Mouse (Mus musculus) C2C12 (cell line): ENCODE measurements around the gene Trappc6a. TPM values are rescaled to one million over a fixed set of nuclear protein-coding genes. Genes with fewer than 3 reads are reported as not detected.

ENCODE experiments used
- H3K27me3 ChIP-seq: one replicate; pipeline ENCODE4 v1.6.1; 2011; ENCODE audit not compliant: control insufficient read depth, insufficient read depth, insufficient read length
- H3K36me3 ChIP-seq: one replicate; pipeline ENCODE4 v1.6.1; 2011; ENCODE audit not compliant: control insufficient read depth, insufficient read depth
- H3K4me3 ChIP-seq: one replicate; pipeline ENCODE4 v1.5.1; 2011; ENCODE audit warnings: mild to moderate bottlenecking, control low read depth; ENCODE audit not compliant: poor library complexity, insufficient read depth, severe bottlenecking
- H3K79me2 ChIP-seq: one replicate; pipeline ENCODE4 v1.6.1; 2011; ENCODE audit not compliant: control insufficient read depth, insufficient read depth
- H3K79me3 ChIP-seq: one replicate; pipeline ENCODE4 v1.6.1; 2011; ENCODE audit warnings: low read depth, control low read depth
- H3ac ChIP-seq: one replicate; pipeline ENCODE3; 2011; ENCODE audit warnings: low read depth; ENCODE audit not compliant: control insufficient read depth, insufficient read length
- CEBPB ChIP-seq: IDR thresholded peaks from one replicate; pipeline ENCODE4 v1.6.1; 2011; ENCODE audit warnings: low read depth, mild to moderate bottlenecking, control low read depth, moderate library complexity
- CTCF ChIP-seq: IDR thresholded peaks from one replicate; pipeline ENCODE4 v1.5.1; 2011; ENCODE audit not compliant: control insufficient read depth, insufficient read depth, insufficient read length
- FOSL1 ChIP-seq: IDR thresholded peaks from one replicate; pipeline ENCODE4 v1.8.0; 2011; ENCODE audit warnings: mild to moderate bottlenecking, low read length; ENCODE audit not compliant: poor library complexity, insufficient read depth, severe bottlenecking
- MAX ChIP-seq: IDR thresholded peaks from one replicate; pipeline ENCODE4 v1.6.1; 2011; ENCODE audit warnings: mild to moderate bottlenecking, control low read depth
- MYOD1 ChIP-seq: IDR thresholded peaks from one replicate; pipeline ENCODE4 v1.6.1; 2011; ENCODE audit warnings: low read depth; ENCODE audit not compliant: control insufficient read depth, insufficient read length
- MYOG ChIP-seq: IDR thresholded peaks from one replicate; pipeline ENCODE4 v1.6.1; 2011; ENCODE audit not compliant: control insufficient read depth, insufficient read length; ENCODE audit errors: extremely low read depth
- USF1 ChIP-seq: IDR thresholded peaks from one replicate; pipeline ENCODE4 v1.6.1; 2011; ENCODE audit warnings: low read depth, mild to moderate bottlenecking, control low read depth, moderate library complexity
- polyA plus RNA-seq: library from polyadenylated mRNA; unstranded; fragments of >200 nt; fragmentation: generic; extraction: Trizol; gene quantifications from one replicate; pipeline ENCODE4 v1.2.1, GENCODE M21; 2012; ENCODE audit warnings: missing spikeins

Trappc6a gene
- polyA plus RNA-seq, 1 experiment, result 23.2 TPM

DNA sequence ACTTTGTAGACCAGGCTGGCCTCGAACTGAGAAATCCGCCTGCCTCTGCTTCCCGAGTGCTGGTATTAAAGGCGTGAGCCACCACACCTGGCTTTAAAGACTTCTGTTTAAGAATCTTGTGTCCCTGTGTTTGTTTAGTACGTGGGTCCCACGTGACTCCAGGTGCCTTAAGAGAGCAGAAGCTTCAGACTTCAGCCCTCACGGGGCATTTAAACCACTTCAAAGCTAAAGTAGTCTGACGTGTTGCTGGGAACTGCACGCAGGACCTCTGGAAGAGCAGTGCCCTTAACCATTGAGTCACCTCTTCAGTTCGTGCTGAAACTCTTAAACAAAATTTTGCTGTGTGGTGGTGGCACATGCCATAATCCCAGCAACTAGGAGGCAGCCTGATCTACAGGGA lies 41.2 kb downstream of the Trappc6a start:
- Histone ChIP-seq H3K79me2 (peaks cover 91% of the 10 kb centered on the region), H3ac (no peak overlapping the region), H3K36me3 (no peaks in the 10 kb centered on the region), H3K79me3 (peaks cover 52% of the 10 kb centered on the region), H3K4me3 (no peak overlapping the region), H3K27me3 (no peaks in the 10 kb centered on the region)
- no peak for TF ChIP-seq CEBPB
- no peak for TF ChIP-seq USF1
- no peak for TF ChIP-seq MAX
- no peak for TF ChIP-seq MYOG
- no peak for TF ChIP-seq MYOD1
- no peak for TF ChIP-seq FOSL1
- no peak for TF ChIP-seq CTCF

GRCm38 (mm10) chr7:19551634-19552033 lies 43.4 kb downstream of the Trappc6a start:
- H3K79me2 ChIP-seq, result peaks cover 96% of the 10 kb centered on the region
- H3K4me3 ChIP-seq, result no peak overlapping the region
- peaks cover 55% of the 10 kb centered on the region for H3K79me3 ChIP-seq
- no peaks in the 10 kb centered on the region for H3K36me3 ChIP-seq
- TF ChIP-seq USF1, result no peak
- no peak overlapping the region for H3ac ChIP-seq
- no peaks in the 10 kb centered on the region for H3K27me3 ChIP-seq

DNA sequence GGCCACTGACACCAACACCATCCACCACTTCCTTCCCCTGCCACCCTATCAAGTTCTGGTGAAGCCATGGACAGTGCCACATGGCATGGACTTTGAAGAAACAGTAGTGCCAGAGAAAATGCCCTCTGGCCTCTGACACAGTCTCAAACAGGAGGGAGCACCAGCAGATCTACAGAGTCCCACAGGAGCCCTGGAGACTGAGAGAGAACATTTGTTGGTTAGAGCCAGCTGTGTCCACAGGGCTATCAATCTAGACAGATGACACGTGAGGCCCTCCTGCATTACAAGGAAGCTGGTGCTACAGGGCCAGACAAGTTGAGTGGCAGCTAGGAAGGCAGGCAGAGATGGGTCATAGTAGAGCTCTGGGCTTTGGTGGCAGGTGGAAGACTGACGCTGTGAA lies 44.2 kb downstream of the Trappc6a start:
- Histone ChIP-seq H3ac (no peak overlapping the region), H3K27me3 (no peaks in the 10 kb centered on the region), H3K36me3 (no peaks in the 10 kb centered on the region), H3K79me2 (peaks cover 96% of the 10 kb centered on the region), H3K79me3 (peaks cover 57% of the 10 kb centered on the region), H3K4me3 (no peak overlapping the region)
- TF ChIP-seq USF1 (no peak), CEBPB (no peak)

DNA sequence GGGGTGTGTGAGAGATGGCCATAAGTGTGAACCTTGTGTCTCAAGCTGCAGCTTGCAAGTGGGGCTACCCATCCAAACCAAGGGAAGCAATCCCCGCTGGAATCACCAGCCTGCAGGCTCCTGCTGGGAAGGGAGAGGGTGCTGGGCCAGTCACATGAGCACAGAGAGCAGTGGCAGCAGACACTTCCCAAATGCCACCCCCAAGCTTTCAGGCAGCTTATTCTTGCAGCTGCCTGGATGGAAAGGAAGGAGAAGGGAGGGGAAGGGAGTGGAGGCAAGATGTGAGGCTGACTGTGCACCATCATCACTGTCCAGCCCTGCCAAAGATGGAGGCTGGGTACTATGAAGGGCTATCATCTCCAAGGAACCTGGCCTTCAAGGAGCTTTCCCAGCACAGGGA lies 46.0 kb downstream of the Trappc6a start:
- H3K36me3 ChIP-seq, result no peaks in the 10 kb centered on the region
- no peak overlapping the region for H3ac ChIP-seq
- H3K4me3 ChIP-seq, result no peak overlapping the region
- peaks cover 61% of the 10 kb centered on the region for H3K79me3 ChIP-seq
- H3K79me2 ChIP-seq, result peaks cover 96% of the 10 kb centered on the region
- no peak for TF ChIP-seq MYOG
- no peak for TF ChIP-seq FOSL1
- no peaks in the 10 kb centered on the region for H3K27me3 ChIP-seq

DNA sequence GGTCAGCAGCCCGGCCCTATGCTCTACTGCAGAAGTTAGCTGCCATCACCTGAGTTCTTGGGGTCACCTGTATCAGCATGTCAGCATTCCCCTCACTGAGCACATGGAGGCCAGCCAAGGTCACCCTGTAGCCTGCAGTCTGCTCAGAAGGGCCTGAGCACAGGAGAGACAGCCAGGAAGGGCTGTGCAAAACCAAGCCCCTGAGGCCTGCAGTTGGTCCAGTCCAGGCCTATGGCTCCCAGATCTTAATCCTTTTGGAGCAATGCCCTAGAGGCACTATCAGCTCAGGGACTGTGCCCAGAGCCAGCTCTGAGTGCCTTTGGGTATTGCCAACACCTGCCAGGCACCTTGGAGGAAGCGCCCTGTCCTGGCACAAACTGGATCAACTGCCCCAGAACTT lies 48.9 kb downstream of the Trappc6a start:
- H3K79me3 ChIP-seq, result peaks cover 72% of the 10 kb centered on the region
- peaks cover 95% of the 10 kb centered on the region for H3K79me2 ChIP-seq
- H3K36me3 ChIP-seq, result no peaks in the 10 kb centered on the region
- TF ChIP-seq FOSL1 (no peak), USF1 (no peak), MYOG (no peak), MYOD1 (no peak)
- H3ac ChIP-seq, result no peak overlapping the region
- no peaks in the 10 kb centered on the region for H3K27me3 ChIP-seq
- no peak overlapping the region for H3K4me3 ChIP-seq

- Histone ChIP-seq H3K4me3 (no peak overlapping the region), H3K27me3 (no peaks in the 10 kb centered on the region), H3K79me3 (peaks cover 67% of the 10 kb centered on the region), H3K79me2 (peaks cover 83% of the 10 kb centered on the region), H3K36me3 (no peaks in the 10 kb centered on the region), H3ac (no peak overlapping the region)
- TF ChIP-seq MYOG (no peak), CTCF (no peak), MAX (no peak), USF1 (no peak)
Observed at GRCm38 (mm10) chr7:19557982-19558900, 50.0 kb downstream of the Trappc6a start.
